Mouse (Mus musculus): ENCODE measurements around the gene Gm11549.

The Gm11549 gene

DNA sequence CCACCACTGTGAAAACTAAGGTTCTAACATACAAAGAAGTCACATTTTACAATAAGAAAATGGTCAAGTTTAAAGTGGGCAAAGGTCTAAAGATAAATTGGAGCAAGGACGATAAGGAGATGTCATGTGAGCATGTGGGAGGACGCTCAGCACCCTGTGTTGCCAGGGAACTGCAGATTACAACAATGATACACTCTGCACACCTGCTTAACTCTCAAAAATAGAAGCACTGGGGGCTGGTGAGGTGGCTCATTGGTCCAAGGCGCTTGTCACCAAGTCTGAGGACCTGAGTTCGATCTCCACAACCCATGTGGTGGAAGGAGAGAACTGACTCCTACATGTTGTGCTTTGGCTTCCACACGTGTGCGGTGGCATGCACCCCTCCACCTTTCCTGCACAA lies 10.1 kb downstream of the Gm11549 start:
- DNase-seq (ENCODE audit: low spot score): no peak

DNA sequence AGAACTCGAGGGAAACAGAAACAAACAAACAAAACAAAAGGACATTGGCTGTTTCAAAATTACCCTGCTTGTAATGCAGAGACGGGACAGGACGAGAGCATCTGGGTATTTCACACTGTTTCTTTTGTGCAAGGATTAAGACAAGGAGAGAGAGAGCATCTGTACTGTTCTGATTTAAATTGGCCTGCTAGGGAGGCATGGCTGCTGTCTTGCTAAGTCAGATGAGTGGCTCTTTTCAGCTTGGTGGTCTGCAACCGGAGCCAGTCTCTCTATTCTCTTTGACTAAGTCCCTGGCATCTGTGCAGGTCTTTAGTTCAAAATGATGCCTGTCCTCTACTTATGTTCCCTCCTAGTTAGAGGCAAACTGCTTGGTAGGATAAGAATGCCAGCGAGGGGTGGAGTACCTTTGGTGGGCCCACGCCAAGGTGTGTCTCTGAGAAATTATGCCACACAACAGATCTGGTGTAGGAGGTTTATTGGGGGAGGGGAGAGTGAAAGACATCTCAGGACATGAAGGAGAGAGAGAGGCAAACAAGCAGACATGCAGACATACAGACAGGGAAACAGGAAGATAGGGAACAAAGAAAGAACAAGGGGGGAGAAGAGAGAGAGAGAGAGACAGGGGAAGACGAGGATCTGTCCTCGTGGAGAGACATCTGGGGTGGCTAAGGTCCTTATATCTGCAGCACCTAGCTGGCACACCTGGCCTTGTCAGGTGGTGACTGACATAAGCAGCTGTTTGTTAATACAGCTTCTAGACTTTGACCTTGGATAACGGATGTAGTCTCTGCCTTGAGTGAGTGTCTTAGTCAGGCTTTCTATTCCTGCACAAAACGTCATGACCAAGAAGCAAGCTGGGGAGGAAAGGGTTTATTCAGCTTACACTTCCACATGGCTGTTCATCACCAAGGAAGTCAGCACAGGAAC lies 15.5 kb downstream of the Gm11549 start:
- DNase-seq (ENCODE audit: low spot score): no peak

DNA sequence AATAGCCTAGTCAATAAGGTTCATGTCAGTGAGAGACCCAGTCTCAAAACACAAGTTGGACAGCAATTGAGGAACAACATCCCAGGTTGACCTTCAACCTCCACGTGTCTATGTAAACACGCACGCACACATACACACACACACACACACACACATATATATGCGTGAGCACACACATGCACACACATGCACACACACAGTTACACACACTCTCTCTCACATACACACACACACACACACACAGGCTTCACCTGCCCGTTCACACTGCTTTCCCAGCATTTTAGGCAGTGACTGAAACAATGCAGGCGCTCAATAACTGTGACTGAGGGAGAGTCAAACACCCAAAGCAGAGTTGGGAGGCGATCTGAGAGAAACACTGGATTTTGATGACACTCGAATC lies 16.3 kb downstream of the Gm11549 start:
- no peak for DNase-seq (ENCODE audit: low spot score)

DNA sequence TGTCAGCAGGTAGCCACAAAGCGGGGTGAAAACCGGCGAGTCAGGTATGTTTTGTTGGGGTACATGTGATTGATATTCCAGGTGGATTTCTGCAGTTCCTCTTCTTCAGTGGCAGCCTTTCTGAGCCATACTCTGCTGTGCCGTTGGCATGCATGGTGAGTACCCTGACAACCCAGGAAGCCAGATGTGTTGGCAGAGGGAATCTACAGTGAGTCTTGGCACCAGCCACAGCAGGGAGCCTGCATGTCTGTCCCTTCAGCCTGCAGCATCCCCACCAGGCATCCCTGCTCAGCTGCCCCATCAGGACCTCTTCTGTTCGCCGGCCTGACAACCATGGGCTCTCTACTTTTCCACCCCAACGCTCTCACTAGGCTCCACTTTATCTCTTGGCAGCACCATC lies 20.1 kb downstream of the Gm11549 start:
- DNase-seq (ENCODE audit: low spot score): no peak

DNA sequence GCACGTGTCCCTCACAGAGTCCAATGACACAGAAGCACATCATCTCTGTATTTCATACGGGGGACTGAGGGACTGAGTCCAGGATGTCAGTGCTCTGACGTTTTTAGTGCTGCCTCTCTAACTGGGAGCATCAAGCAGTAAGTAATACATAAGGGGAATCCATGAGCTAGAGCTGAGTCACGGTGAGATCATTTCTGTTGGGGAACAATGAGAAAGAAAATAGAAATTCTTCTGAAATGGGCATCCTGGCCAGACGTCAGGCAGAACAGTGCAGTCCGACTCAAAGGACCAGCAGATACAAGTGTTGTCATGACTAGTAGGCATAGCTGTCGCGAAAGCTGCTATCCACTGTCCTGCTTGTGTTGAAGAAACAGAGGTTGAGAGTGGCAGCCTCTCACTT lies 20.6 kb downstream of the Gm11549 start:
- no peak for DNase-seq (ENCODE audit: low spot score)

DNA sequence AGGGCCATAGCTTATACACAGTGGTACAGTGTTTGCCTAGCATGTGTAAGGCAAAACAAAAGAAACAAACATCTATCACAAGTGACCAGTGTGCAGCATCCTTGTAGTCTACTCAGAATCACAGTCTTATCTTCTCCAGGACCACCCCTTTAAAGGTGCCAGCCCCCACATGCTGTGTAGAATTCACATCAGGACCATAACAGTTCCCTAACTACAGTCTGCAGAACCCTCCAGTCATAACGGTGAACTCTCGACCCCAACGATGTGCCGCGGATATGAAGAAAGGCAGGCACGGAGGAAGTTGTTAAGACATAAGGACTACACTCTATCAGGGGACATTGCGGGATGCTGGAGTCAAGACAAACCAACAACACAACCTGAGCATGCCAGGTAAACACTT lies 22.2 kb downstream of the Gm11549 start:
- no peak for DNase-seq (ENCODE audit: low spot score)

DNA sequence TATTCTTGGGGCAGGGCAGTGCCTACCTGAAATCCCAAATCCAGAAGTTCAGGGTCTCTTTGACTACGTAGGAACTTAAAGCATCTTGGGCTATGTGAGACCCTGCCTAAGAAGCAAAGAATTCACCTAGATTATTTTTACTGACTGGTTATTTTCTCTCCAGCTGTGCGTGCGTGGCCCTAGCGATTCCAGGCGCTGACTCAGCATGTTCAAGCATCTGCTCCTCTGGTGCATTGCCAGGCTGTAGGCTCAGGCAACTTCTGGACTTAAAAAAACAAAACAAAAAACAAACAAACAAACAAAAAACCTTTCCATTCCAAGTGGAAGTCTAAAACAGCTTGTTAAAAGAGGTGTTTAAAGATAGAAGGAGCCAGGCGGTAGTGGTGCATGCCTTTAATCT lies 23.4 kb downstream of the Gm11549 start:
- DNase-seq (ENCODE audit: low spot score): no peak

DNA sequence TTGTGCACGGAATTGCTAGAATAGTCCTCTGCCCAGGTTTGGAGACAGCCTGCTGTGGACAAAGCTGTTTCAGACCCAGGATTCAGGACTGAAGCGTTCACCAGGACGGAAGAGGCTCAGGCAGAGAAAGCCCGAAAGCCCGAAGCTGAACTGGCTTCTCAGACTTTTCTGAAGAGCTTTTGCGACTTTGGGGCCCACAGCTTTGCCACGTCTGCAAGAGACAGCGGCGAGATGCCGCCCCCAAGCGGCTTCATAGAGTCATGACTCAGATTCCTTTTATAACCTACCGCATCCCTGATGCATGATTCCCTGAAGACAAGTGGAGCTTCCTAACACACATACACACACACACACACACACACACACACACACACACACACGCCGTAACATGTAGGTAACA lies 24.9 kb downstream of the Gm11549 start:
- DNase-seq (ENCODE audit: low spot score): peak; percentile 82

DNA sequence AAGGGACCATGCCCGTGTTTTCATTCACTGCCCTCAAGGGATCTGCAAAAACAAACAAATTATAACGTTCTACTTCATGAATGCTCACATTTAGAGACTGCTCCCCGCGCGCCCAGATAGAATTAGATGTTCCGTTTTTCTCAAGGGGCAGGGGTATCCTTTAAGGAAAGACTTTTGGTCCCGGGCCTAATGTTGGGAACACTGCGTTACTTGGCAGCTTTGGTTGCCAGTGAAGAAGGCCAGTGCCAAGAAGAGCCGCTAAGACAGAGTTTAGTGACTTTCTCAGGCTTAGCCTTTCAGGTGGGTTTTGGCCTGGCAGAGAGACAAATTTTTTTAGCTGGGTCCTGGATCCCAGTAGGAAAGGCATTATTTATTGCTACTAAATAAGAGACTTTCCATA lies 25.3 kb downstream of the Gm11549 start:
- no peak for DNase-seq (ENCODE audit: low spot score)

DNA sequence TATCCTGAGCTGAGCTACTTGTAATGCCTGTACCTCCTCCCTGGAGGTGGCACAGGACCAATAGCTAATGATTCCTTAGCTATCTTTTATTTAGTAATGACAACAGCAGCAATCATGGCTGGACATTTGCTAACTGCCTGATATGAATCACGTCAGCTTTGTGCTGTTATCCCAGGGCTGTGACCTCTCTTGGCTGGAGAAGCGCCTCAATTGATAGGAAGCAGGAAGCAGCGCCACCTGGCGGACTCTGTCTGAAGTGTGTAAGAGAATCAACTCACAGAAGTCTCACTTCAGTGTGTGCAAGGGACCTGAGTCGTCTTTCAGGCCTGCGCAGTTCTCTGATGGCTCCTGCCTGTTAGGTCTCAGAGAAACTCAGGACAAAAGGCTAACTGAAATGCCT lies 26.2 kb downstream of the Gm11549 start:
- peak; percentile 95 for DNase-seq (ENCODE audit: low spot score)

DNA sequence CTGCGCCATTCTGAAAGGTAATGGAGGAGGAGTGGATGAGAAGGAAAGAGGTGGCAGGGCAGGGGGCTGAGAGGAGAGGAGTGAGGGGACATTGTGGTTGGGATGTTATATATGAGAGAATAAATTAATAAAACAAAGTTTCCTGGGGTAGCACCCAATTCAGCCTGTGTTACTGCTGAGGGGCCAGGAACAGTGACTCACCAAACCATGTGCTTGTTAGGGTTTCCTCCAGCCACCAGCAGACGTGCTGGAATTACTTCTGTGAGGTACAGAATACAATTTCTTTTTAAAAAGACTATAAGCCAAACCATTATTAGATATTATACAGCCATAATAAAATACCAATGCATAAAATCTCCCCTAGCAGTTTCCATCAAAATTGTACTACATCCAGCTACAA lies 27.0 kb downstream of the Gm11549 start:
- DNase-seq (ENCODE audit: low spot score): no peak

DNA sequence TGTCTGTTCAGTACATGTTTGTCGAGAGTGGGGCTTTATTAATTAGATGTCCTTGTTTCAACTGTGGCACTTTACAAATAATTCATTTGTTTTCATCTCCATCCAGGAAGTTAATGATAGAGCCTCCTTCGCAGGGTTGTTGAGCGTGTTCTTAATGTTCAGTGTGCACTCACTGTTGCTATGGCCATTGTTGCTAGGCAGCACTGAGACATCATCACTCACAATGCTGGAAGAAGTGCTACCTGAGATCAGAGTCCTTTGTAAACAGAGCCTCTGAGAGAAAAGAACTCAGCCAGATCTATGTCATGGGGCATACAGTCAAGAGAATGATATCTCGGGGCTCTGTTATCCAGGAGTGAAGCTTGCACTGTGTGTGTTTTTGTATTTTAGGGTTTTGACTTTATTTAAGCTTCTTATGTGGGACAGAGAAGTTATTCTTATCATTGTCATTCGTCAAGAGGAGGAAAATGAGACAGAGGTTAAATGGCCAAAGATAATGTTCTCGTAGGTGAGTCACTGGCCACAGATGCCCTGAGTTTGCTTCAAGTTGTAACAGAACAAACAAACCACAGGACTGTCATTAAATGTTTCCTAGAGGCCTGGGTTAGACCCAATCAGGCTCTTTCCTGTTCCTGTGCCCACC lies 27.9 kb downstream of the Gm11549 start:
- DNase-seq (ENCODE audit: low spot score): no peak

DNA sequence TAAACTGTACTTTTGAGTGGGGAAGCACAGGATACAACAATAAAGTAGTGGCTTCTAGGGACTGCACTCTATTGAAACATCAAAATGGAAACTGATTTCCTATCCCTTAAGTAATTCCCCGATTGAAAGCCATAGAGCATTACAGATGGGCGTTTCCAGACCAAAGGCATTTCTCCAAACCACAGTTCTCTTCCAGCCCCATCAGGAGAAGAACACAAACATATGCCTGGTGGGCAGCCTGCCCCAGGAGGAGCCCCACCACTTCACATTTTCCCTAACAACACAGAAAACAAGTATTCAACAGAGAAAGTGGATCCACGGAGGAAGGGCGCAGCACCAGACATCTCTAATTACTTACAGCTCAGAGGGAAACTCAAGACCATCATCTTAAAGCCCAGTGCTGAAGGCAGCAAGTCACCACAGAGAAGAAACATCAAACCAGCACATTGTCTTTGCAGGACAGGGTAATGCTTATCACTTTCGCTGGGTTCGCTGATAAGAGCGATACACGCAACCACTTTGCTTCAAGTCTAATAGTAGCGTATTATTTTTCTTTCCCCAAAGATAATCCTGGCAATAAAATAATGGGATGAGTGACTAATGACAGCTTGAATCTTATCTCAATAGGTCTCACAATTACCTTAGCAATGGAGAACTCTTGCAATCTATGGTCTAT lies 28.8 kb downstream of the Gm11549 start:
- DNase-seq (ENCODE audit: low spot score): no peak

DNA sequence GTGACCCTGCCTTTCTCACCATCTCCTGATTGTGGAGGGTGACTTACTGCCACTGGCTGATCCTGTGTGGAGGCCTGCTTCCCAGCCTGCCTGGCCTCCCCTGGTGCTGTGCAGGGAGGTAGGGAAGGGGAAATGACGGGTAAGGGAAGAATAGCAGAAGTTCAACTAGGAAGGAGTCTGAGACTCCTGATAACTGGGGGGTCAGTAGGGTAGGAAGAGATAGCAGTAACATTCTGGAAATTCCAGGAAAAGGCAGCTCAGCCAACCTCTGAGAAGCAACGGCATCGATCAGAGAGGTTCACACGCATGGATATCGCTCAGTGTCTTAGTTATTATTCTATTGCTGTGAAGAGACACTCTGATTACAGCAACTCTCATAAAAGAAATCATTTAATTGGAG lies 30.1 kb downstream of the Gm11549 start:
- DNase-seq (ENCODE audit: low spot score): no peak

DNA sequence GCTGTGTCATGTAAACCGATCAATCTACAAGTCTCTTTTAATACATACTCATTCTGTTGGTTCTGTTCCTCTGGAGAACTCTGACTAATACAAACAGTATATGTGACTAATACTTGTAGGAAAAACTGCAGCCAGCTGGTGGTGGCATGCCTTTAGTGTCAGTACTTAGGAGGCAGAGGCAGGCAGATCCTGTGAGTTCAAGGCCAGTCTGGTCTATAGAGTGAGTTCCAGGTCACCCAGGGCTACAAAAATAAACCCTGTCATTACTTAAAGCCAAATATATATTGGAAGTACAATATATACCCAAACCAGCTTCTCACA lies 32.1 kb downstream of the Gm11549 start:
- no peak for DNase-seq (ENCODE audit: low spot score)

DNA sequence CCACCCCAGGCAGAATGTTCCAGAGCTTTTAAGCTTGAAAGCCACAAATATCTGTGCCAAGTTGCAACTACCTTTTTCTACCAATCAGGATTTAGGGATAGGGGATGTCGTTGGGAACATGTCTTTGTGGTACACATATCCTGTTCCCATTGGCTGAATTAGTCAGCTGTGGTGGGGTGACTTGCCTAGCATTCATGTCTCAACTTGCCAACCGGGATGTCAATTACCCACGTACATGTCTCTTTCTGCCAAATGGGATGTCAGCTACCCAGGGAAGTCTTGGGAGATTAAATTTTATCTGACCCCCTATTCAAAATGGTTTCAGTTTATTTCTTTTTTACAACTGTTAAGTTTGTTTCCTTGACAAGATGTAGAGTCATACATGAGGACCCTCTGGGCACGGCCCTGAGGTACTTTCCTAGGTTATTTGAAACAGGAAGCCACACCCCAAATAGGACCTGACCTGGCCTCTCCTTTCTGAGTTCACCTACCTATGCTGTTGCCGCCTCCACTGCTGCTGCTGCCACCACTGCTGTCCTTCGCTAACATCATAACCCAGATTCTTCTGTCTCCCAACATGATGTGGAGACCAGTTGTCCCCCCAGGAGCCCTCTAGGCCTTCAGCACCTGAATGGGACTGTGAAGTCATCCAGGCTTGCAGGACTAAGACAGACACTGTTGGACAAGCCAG lies 32.6 kb downstream of the Gm11549 start:
- DNase-seq (ENCODE audit: low spot score): no peak

DNA sequence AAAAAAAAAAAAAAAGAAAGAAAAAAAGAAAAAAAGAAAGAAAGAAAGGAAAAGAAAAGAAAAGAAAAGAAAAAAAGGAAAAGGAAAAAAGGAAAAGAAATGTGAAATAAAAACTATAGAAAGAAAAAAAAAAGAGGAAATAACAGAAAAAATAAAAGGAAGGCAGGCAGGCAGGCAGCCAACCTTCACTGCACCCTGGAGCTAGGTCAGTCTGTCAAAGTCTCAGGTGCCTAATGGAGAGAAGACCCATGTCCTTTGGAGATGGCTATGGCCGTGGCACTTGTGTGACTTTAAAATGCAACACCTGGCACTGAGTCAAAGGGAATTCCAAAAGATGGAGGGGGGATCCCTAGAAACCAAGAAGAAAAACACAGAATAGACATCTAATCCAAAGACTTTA lies 33.2 kb downstream of the Gm11549 start:
- DNase-seq (ENCODE audit: low spot score): no peak

DNA sequence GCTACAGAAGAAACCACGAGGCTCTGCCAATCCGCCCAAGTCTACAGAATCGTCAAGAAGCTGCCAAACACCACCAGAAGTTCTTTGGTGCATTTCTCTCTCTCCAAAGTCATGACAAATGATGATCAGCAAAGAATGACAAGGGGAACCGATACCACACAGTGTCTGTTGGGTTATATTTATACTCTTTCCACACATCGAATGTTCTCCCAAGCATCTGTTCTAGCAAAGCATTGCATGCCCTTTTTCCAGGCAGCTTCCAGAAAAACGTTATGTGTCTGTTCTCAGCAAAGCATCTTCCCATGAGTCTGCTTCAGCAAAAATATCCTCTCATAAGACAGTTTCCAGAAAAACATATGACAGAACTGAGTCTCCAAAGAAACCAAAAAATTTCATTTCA lies 34.7 kb downstream of the Gm11549 start:
- DNase-seq (ENCODE audit: low spot score): no peak

DNA sequence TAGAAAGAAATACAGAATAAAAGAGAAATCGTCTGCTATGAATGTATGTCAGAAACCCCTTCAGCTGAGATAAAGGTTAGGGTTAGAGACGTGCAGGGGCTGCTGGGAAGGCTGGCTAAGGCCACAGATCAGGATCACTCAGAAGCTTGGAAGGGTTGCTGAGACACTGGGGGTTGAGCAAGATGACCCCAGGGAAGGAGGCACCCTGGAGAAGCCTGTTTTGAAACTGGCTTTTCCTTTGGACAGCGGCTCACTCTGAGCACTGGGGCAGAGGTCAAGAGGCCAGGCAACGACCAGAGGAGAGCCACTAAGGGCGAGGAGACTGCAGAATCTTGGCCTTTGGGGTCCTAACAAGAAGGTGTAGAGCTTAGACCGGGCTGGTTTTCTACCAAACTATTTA lies 35.4 kb downstream of the Gm11549 start:
- DNase-seq (ENCODE audit: low spot score): no peak

DNA sequence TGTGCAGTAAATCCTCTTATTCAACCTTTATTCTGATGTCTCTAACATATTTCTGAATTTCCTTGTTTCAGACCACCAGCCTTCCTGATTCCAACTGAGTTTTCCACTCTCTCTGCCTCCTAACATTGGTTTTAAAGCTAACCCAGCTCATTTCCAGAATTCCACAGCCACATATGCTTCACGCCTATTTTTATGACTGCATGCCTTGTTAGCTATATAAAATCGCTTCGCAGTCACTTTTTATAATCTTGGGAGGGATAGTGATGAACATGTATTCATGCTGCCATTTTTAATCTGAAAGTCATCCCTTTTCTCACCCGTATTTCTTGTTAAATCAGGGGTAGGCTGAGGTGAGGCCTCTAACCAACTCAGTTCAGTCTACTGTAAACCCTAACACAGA lies 37.3 kb downstream of the Gm11549 start:
- no peak for DNase-seq (ENCODE audit: low spot score)

DNA sequence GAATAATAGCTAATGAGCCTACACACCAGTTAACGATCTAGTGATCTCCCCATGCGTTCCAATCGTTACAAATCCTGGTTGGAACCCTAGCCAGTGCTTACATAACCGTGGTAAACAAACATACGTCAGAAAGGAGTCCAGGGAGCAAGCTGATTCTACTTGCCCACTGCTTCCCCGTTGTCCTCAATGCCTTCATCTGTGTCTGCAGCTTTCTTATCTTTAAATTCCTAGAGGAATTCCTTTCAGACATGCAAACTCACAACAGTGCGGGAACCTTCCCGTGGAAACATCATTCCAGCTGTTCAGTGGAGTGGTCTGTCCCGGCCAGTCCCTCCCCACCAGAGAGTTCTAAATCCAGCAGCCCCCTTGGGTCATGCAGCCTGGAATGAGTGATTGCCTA lies 38.7 kb downstream of the Gm11549 start:
- no peak for DNase-seq (ENCODE audit: low spot score)

DNA sequence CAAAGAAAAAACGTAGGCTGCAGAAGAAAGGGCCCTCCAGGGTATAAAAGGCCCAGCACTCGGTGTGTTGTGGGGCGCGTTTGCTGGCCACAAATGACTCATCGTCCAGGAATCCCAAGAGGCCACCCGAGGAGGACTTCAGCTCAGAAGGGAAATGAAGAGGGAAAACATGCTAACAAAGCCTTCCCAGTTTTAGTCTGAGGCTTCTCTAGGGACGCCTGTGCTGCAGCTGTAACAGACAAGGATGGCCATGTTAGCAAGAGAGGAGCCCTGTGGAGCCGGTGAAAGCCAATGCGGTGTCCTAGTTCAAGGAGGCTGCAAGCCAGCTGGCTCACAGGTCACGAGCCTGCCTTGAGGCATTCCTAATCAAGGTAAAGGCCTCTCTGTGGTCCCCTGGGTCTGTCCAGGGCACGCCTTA lies 39.8 kb downstream of the Gm11549 start:
- DNase-seq (ENCODE audit: low spot score): peak; percentile 74

DNA sequence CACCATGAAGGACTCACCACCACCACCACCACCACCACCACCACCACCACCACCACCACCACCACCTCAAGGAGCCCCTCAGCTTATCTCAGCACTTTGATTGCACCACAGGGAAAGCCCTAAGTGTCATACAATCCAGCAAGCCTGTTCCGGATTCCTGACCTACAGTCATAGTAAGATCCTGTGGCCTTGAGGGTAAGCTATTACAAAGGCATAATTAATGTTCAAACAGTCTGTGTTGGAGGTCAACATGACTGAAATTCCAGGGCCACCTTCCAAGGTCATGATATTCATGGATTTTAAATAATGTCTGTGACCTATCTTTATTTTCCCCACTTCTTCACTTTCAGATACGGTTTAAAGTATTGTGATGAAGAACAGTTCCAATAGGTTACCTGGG lies 41.1 kb downstream of the Gm11549 start:
- DNase-seq (ENCODE audit: low spot score): no peak
